Mouse (Mus musculus) kidney, adult 2 months (tissue): ENCODE data around the gene Cbln1.

Source experiments
- CTCF ChIP-seq: fragments of 200-500 bp; conservative IDR thresholded peaks from 2 replicates; pipeline ENCODE4 v1.5.1; 2011; ENCODE audit warnings: low read depth, mild to moderate bottlenecking, control low read depth, low read length, moderate library complexity, mixed read lengths; ENCODE audit not compliant: insufficient read depth, insufficient read length
- POLR2A ChIP-seq: fragments of 200-500 bp; IDR thresholded peaks from one replicate; pipeline ENCODE4 v1.6.1; 2011; ENCODE audit warnings: low read depth, low read length, control low read depth

DNA sequence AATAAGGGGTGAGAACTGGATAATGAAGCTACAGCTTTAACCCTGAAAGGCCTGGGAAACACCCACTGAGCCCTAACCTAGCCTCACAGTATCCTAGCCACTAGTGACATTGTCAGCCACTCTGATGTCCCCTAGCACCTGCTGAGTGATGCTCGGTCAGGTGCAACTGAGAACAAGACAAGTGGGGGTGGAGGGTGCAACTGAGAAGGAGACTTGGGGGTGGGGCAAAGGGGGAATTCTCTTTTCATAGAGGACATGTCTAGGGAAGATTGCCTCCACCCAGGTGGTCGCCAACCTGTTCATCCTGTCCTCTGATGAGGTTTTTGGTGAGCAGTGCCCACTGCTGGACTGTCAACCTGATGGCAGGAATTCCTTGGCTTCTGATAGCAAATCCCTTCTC lies 1.5 kb upstream of the Cbln1 start:
- TF ChIP-seq CTCF (no peak), POLR2A (no peak)
